Mouse (Mus musculus): Measurements from ENCODE around the gene Map3k20. TPM values are rescaled to one million over a fixed set of nuclear protein-coding genes. Genes with fewer than 3 reads are reported as not detected.

The Map3k20 gene
- 3.0 and 3.1 TPM in 2 replicates for polyA plus RNA-seq (2012; rRNA removed)

DNA sequence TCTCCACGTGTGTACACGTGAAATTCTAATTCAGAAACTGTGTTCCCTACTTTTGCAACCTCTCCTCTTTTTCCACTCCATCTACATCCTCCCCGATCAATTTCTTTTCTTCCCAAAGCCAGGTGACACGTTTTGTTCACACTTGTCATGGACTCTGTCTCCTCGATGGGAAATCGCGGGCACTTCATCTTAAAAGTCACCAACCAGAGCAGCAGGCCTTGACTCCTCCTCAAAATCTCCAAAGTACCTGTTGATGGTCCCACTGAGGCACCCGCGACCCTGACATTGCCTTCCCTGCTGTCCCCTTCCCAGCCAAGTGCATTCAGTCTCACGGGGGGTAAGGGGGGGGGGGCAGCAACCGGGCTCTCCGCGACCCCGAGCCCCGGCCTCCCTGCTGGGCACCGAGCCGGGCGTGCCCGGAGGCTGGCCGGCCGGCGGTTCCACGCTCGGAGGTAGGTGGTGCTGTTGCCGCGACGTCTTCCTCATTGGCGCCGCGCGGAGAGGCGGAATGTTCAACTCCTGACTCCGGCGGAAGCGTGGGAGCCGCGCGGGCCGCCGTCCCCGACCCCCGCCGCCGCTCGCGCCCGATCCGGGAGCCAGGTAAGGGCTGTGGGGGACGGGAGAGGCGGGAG lies at the start of gene Map3k20:
TSS of gene Map3k20 (plus strand) at position 382 of the 632 bp plus-strand sequence.
- peak within 1 kb of the TSS; percentile 2; the same call in 1 of the 2 replicates for H3K27ac ChIP-seq (ENCODE audit: insufficient read depth, low read length)
- peak; percentile 14 to 63 for DNase-seq (ENCODE audit: low read depth in 1 of 2, low spot score in 2 of 2)
- WGBS, result 6% methylated on average over 37 of the region's 50 CpGs

DNA sequence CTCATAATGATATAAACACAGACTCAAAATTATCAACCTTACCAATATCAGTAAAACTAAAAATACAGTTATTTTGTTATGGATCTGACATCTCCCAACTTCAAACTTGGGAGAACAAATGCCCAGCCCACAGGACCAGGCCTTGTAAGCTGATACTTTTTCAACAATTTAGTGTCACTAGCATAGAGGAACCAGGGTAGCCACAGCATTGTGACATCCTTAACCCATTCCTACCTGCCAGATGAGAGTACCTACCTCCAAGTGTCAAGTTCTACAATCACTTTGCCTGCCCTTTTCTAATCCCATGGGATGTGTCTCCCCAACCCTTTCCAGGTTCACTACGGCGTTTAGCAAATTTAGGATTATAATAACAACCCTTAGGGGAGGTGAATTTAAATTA lies 47.0 kb upstream of the Map3k20 start:
- DNase-seq (ENCODE audit: low read depth in 1 of 2, low spot score in 2 of 2), result no peak
- TF ChIP-seq CTCF (IDR thresholded peaks at IDR 0.05; ENCODE audit: extremely low read depth, insufficient read depth, insufficient read length, insufficient replicate concordance) (no peak), POLR2A (IDR thresholded peaks at IDR 0.05; ENCODE audit: low read depth, low read length) (no peak)
- Histone ChIP-seq H3K27ac (ENCODE audit: insufficient read depth, low read length) (no peak overlapping the region), H3K27me3 (ENCODE audit: control insufficient read depth, insufficient read depth, low read length) (no peaks in the 10 kb centered on the region), H3K4me1 (ENCODE audit: control insufficient read depth, insufficient read depth, insufficient read length) (no peaks in the 10 kb centered on the region), H3K36me3 (ENCODE audit: control insufficient read depth, insufficient read depth, low read length) (peaks cover 14% of the 10 kb centered on the region), H3K4me3 (ENCODE audit: extremely low read depth, insufficient read depth, insufficient read length) (no peak overlapping the region)
- 84% methylated on average over 2 of the region's 2 CpGs for WGBS

More for the DNA sequence above, at the start of gene Map3k20:
- Histone ChIP-seq H3K4me3 (ENCODE audit: extremely low read depth, insufficient read depth, insufficient read length) (peak within 1 kb of the TSS; percentile 77), H3K27me3 (ENCODE audit: control insufficient read depth, insufficient read depth, low read length) (peaks cover 8% of the 10 kb centered on the region), H3K4me1 (ENCODE audit: control insufficient read depth, insufficient read depth, insufficient read length) (peaks cover 3% of the 10 kb centered on the region), H3K36me3 (ENCODE audit: control insufficient read depth, insufficient read depth, low read length) (no peaks in the 10 kb centered on the region)
- TF ChIP-seq CTCF (IDR thresholded peaks at IDR 0.05; ENCODE audit: extremely low read depth, insufficient read depth, insufficient read length, insufficient replicate concordance), result peak; percentile 33; the same call in 1 of the 2 replicates
- TF ChIP-seq POLR2A (IDR thresholded peaks at IDR 0.05; ENCODE audit: low read depth, low read length), result no peak

DNA sequence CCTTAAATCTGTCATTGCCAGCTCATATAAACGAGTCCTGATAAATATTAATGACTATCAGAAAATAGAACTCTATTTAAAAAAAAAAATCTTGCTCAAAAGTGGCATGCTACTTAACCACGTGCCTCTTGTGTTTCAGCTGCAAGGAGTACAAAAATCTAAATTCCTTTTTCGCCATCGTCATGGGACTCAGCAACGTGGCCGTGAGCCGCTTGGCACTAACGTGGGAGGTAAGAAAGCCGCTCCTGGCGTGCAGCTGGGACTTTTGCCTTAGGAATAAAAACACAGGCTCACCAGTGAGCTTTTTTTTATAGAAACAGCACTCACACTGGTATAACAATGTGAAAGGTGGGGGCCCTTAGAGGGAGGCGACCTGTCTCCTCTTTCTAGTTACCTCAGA lies 46.5 kb upstream of the Map3k20 start:
- Histone ChIP-seq H3K36me3 (ENCODE audit: control insufficient read depth, insufficient read depth, low read length) (peaks cover 14% of the 10 kb centered on the region), H3K4me1 (ENCODE audit: control insufficient read depth, insufficient read depth, insufficient read length) (no peaks in the 10 kb centered on the region), H3K27me3 (ENCODE audit: control insufficient read depth, insufficient read depth, low read length) (no peaks in the 10 kb centered on the region), H3K4me3 (ENCODE audit: extremely low read depth, insufficient read depth, insufficient read length) (no peak overlapping the region), H3K27ac (ENCODE audit: insufficient read depth, low read length) (no peak overlapping the region)
- TF ChIP-seq POLR2A (IDR thresholded peaks at IDR 0.05; ENCODE audit: low read depth, low read length) (no peak), CTCF (IDR thresholded peaks at IDR 0.05; ENCODE audit: extremely low read depth, insufficient read depth, insufficient read length, insufficient replicate concordance) (no peak)
- DNase-seq (ENCODE audit: low read depth in 1 of 2, low spot score in 2 of 2), result no peak
- WGBS, result 84% methylated on average over 11 of the region's 11 CpGs

DNA sequence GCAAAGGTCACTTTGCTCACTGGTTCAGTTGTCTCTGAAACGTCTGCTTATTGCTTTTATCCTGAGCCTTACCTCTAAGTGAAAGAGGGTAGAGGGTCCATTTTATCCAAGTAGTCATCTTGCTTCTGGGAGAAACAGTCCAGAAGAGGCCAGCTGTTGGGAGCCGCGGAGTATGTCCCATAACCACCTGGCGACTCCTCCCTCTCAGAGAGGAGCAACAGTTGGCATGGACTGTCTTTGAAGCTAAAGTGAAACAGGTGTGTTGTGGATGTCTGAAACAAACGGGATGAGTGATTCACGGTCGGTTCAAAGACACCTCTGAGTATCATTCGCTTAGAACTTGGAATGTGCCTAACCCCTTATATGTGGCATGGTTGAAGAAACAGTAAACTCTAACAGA lies 46.0 kb upstream of the Map3k20 start:
- 84% methylated on average over 8 of the region's 8 CpGs for WGBS

DNA sequence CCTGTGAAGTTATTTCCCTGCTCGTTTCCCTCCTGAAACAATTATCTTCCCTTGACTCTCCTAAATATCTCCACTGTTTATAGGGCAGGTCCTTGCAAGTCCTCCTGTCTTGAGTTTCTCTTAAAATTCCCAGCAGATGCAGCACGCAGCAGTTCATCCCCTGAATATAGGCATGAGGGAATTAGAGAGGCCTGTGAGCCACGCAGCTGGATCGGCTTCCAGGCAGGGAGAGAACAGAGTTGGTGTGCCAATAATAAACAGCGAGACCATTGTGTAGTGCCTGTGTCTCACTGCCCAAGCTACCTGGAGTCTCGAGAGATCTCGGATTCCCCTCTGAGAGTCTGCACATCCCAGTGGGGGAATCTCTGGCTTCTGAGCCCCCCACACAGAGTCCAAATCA lies 45.4 kb upstream of the Map3k20 start:
- Histone ChIP-seq H3K36me3 (ENCODE audit: control insufficient read depth, insufficient read depth, low read length) (peaks cover 12% of the 10 kb centered on the region), H3K27me3 (ENCODE audit: control insufficient read depth, insufficient read depth, low read length) (no peaks in the 10 kb centered on the region), H3K4me3 (ENCODE audit: extremely low read depth, insufficient read depth, insufficient read length) (no peak overlapping the region), H3K4me1 (ENCODE audit: control insufficient read depth, insufficient read depth, insufficient read length) (no peaks in the 10 kb centered on the region), H3K27ac (ENCODE audit: insufficient read depth, low read length) (no peak overlapping the region)
- DNase-seq (ENCODE audit: low read depth in 1 of 2, low spot score in 2 of 2), result no peak
- 91% methylated on average over 7 of the region's 7 CpGs for WGBS
- no peak for TF ChIP-seq POLR2A (IDR thresholded peaks at IDR 0.05; ENCODE audit: low read depth, low read length)
- TF ChIP-seq CTCF (IDR thresholded peaks at IDR 0.05; ENCODE audit: extremely low read depth, insufficient read depth, insufficient read length, insufficient replicate concordance), result no peak

More for the DNA sequence above, 46.0 kb upstream of the Map3k20 start:
- Histone ChIP-seq H3K36me3 (ENCODE audit: control insufficient read depth, insufficient read depth, low read length) (peaks cover 12% of the 10 kb centered on the region), H3K4me3 (ENCODE audit: extremely low read depth, insufficient read depth, insufficient read length) (no peak overlapping the region), H3K27me3 (ENCODE audit: control insufficient read depth, insufficient read depth, low read length) (no peaks in the 10 kb centered on the region), H3K4me1 (ENCODE audit: control insufficient read depth, insufficient read depth, insufficient read length) (no peaks in the 10 kb centered on the region), H3K27ac (ENCODE audit: insufficient read depth, low read length) (no peak overlapping the region)
- TF ChIP-seq CTCF (IDR thresholded peaks at IDR 0.05; ENCODE audit: extremely low read depth, insufficient read depth, insufficient read length, insufficient replicate concordance), result no peak
- TF ChIP-seq POLR2A (IDR thresholded peaks at IDR 0.05; ENCODE audit: low read depth, low read length), result no peak
- DNase-seq (ENCODE audit: low read depth in 1 of 2, low spot score in 2 of 2), result no peak

DNA sequence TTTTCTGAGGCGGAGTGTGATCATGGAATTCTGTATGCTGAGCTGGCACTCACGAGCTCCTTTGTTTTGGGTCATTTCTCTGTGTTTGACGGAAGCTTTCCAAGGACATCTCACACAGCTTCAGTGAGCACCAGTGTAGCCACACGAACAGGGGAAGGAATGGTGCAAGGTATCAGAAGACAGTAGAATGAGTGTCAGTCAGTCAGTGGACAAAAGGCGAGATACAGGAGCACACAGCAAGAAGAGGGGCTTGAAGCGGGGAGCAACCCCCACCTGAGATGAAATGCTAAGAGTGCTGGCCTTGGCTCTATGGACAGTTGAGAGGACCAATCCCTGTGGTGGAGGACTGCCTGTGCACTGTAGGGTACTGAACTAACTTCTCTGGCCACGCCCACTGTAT lies 44.7 kb upstream of the Map3k20 start:
- DNase-seq (ENCODE audit: low read depth in 1 of 2, low spot score in 2 of 2), result no peak
- Histone ChIP-seq H3K4me1 (ENCODE audit: control insufficient read depth, insufficient read depth, insufficient read length) (no peaks in the 10 kb centered on the region), H3K27me3 (ENCODE audit: control insufficient read depth, insufficient read depth, low read length) (no peaks in the 10 kb centered on the region), H3K36me3 (ENCODE audit: control insufficient read depth, insufficient read depth, low read length) (peaks cover 12% of the 10 kb centered on the region), H3K27ac (ENCODE audit: insufficient read depth, low read length) (no peak overlapping the region), H3K4me3 (ENCODE audit: extremely low read depth, insufficient read depth, insufficient read length) (no peak overlapping the region)
- TF ChIP-seq POLR2A (IDR thresholded peaks at IDR 0.05; ENCODE audit: low read depth, low read length) (no peak), CTCF (IDR thresholded peaks at IDR 0.05; ENCODE audit: extremely low read depth, insufficient read depth, insufficient read length, insufficient replicate concordance) (no peak)
- 86% methylated on average over 7 of the region's 7 CpGs for WGBS
